Mouse (Mus musculus) megakaryocyte, embryonic 14.5 days (primary cell): Measurements from ENCODE around the gene Heg1. TPM values are rescaled to one million over a fixed set of nuclear protein-coding genes. Genes with fewer than 3 reads are reported as not detected.

Experiments used
- H3K27me3 ChIP-seq: replicated peaks from 2 replicates; pipeline ENCODE3; 2012; ENCODE audit warnings: inconsistent platforms
- H3K36me3 ChIP-seq: replicated peaks from 2 replicates; pipeline ENCODE3; 2012; ENCODE audit warnings: low read length, inconsistent platforms, mixed read lengths
- H3K4me1 ChIP-seq: 2 replicates; pipeline ENCODE4 v1.6.1; 2012; ENCODE audit warnings: inconsistent platforms
- H3K4me3 ChIP-seq: replicated peaks from 2 replicates; pipeline ENCODE3; 2012; ENCODE audit warnings: moderate library complexity, mild to moderate bottlenecking, inconsistent platforms
- H3K9me3 ChIP-seq: 2 replicates; pipeline ENCODE4 v1.6.1; 2012; ENCODE audit warnings: inconsistent platforms
- FLI1 ChIP-seq: IDR thresholded peaks from 2 replicates; pipeline ENCODE4 v1.6.1; 2012; ENCODE audit warnings: low read length, inconsistent platforms, mixed read lengths
- GATA1 ChIP-seq: IDR thresholded peaks from 3 replicates; pipeline ENCODE4 v1.6.1; 2012; ENCODE audit warnings: mixed read lengths, low read length, inconsistent platforms, borderline replicate concordance
- polyA plus RNA-seq: library from polyadenylated mRNA; stranded (reverse); fragments of >175 nt; gene quantifications from 2 replicates; pipeline ENCODE4 v1.2.3, GENCODE M21; 2012; ENCODE audit warnings: low replicate concordance; ENCODE audit not compliant: insufficient read depth

Gene Heg1
- polyA plus RNA-seq, 1 experiment = 0.86 TPM

GRCm38 (mm10) chr16:33765477-33765876, 81.3 kb downstream of the Heg1 start:
- TF ChIP-seq FLI1 (no peak), GATA1 (no peak)
- peaks cover 66% of the 10 kb centered on the region for H3K4me1 ChIP-seq

GRCm38 (mm10) chr16:33766309-33766708, 82.1 kb downstream of the Heg1 start:
- H3K36me3 ChIP-seq = peaks cover 56% of the 10 kb centered on the region
- no peak overlapping the region for H3K4me3 ChIP-seq
- H3K4me1 ChIP-seq = peaks cover 66% of the 10 kb centered on the region
- no peaks in the 10 kb centered on the region for H3K27me3 ChIP-seq
- no peak for TF ChIP-seq GATA1
- no peak for TF ChIP-seq FLI1
- H3K9me3 ChIP-seq = no peaks in the 10 kb centered on the region

More at GRCm38 (mm10) chr16:33765477-33765876, 81.3 kb downstream of the Heg1 start:
- no peaks in the 10 kb centered on the region for H3K27me3 ChIP-seq
- H3K36me3 ChIP-seq = peaks cover 55% of the 10 kb centered on the region
- H3K4me3 ChIP-seq = no peak overlapping the region
- no peaks in the 10 kb centered on the region for H3K9me3 ChIP-seq

GRCm38 (mm10) chr16:33766757-33767156, 82.6 kb downstream of the Heg1 start:
- Histone ChIP-seq H3K9me3 (no peaks in the 10 kb centered on the region), H3K4me1 (peaks cover 66% of the 10 kb centered on the region), H3K27me3 (no peaks in the 10 kb centered on the region), H3K36me3 (peaks cover 59% of the 10 kb centered on the region), H3K4me3 (no peak overlapping the region)
- TF ChIP-seq FLI1 (no peak), GATA1 (no peak)

GRCm38 (mm10) chr16:33768491-33769278, 84.5 kb downstream of the Heg1 start:
- H3K4me1 ChIP-seq = peaks cover 70% of the 10 kb centered on the region
- TF ChIP-seq FLI1 = no peak
- no peak for TF ChIP-seq GATA1
- H3K27me3 ChIP-seq = no peaks in the 10 kb centered on the region
- H3K9me3 ChIP-seq = no peaks in the 10 kb centered on the region
- H3K36me3 ChIP-seq = peaks cover 67% of the 10 kb centered on the region
- H3K4me3 ChIP-seq = no peak overlapping the region

- TF ChIP-seq FLI1 = no peak
- no peak for TF ChIP-seq GATA1
- Histone ChIP-seq H3K9me3 (no peaks in the 10 kb centered on the region), H3K36me3 (peaks cover 74% of the 10 kb centered on the region), H3K27me3 (no peaks in the 10 kb centered on the region), H3K4me1 (peaks cover 76% of the 10 kb centered on the region), H3K4me3 (peak overlapping the region; percentile 29)
Observed at GRCm38 (mm10) chr16:33769848-33770247, 85.7 kb downstream of the Heg1 start.

- peaks cover 81% of the 10 kb centered on the region for H3K4me1 ChIP-seq
- no peaks in the 10 kb centered on the region for H3K9me3 ChIP-seq
- TF ChIP-seq FLI1 = no peak
- TF ChIP-seq GATA1 = no peak
- no peaks in the 10 kb centered on the region for H3K27me3 ChIP-seq
- H3K4me3 ChIP-seq = no peak overlapping the region
- H3K36me3 ChIP-seq = peaks cover 78% of the 10 kb centered on the region
Observed at GRCm38 (mm10) chr16:33770778-33771454, 86.7 kb downstream of the Heg1 start.

GRCm38 (mm10) chr16:33772809-33773208, 88.6 kb downstream of the Heg1 start:
- TF ChIP-seq GATA1 (no peak), FLI1 (no peak)
- H3K9me3 ChIP-seq = no peaks in the 10 kb centered on the region
- H3K36me3 ChIP-seq = peaks cover 74% of the 10 kb centered on the region
- peaks cover 94% of the 10 kb centered on the region for H3K4me1 ChIP-seq
- no peaks in the 10 kb centered on the region for H3K27me3 ChIP-seq
- no peak overlapping the region for H3K4me3 ChIP-seq

GRCm38 (mm10) chr16:33774972-33775371, 90.8 kb downstream of the Heg1 start:
- peaks cover 96% of the 10 kb centered on the region for H3K4me1 ChIP-seq
- no peak overlapping the region for H3K4me3 ChIP-seq
- no peaks in the 10 kb centered on the region for H3K9me3 ChIP-seq
- no peaks in the 10 kb centered on the region for H3K27me3 ChIP-seq
- TF ChIP-seq GATA1 (no peak), FLI1 (no peak)
- peaks cover 77% of the 10 kb centered on the region for H3K36me3 ChIP-seq

- Histone ChIP-seq H3K4me1 (peaks cover 93% of the 10 kb centered on the region), H3K9me3 (no peaks in the 10 kb centered on the region), H3K36me3 (peaks cover 77% of the 10 kb centered on the region), H3K4me3 (no peak overlapping the region), H3K27me3 (no peaks in the 10 kb centered on the region)
- TF ChIP-seq GATA1 (no peak), FLI1 (no peak)
Observed at GRCm38 (mm10) chr16:33775733-33776335, 91.7 kb downstream of the Heg1 start.
